Mouse (Mus musculus) liver, embryonic 16.5 days (tissue): ENCODE data around the gene Cpeb3. TPM values are rescaled to one million over a fixed set of nuclear protein-coding genes. Genes with fewer than 3 reads are reported as not detected.

ENCODE experiments used
- ATAC-seq: fragments of 200-750 bp; cut with Nextera tagmentation; 2 replicates; pipeline ENCODE4 v1.8.0; 2017; ENCODE audit warnings: low read depth, mild to moderate bottlenecking, moderate number of reproducible peaks, moderate library complexity
- H3K27ac ChIP-seq: fragments of 300-500 bp; sonication (generic); 2 replicates; pipeline ENCODE4 v1.5.1; 2014; ENCODE audit warnings: mild to moderate bottlenecking, low read length
- H3K27me3 ChIP-seq: fragments of 300-500 bp; sonication (generic); 2 replicates; pipeline ENCODE4 v1.6.1; 2014; ENCODE audit warnings: low read depth, low read length, mixed read lengths; ENCODE audit not compliant: control insufficient read depth, insufficient read depth
- H3K36me3 ChIP-seq: fragments of 300-500 bp; sonication (generic); 2 replicates; pipeline ENCODE4 v1.6.1; 2014; ENCODE audit warnings: mild to moderate bottlenecking; ENCODE audit not compliant: control insufficient read depth, insufficient read depth
- H3K4me1 ChIP-seq: fragments of 300-500 bp; sonication (generic); 2 replicates; pipeline ENCODE4 v1.6.1; 2014; ENCODE audit warnings: low read depth, low read length, mixed read lengths; ENCODE audit not compliant: control insufficient read depth
- H3K4me2 ChIP-seq: fragments of 300-500 bp; sonication (generic); 2 replicates; pipeline ENCODE4 v1.6.1; 2014; ENCODE audit warnings: low read depth, low read length, mixed read lengths
- H3K4me3 ChIP-seq: fragments of 300-500 bp; sonication (generic); 2 replicates; pipeline ENCODE4 v1.5.1; 2014; ENCODE audit warnings: low read depth, mild to moderate bottlenecking, low read length
- H3K9ac ChIP-seq: fragments of 300-500 bp; sonication (generic); 2 replicates; pipeline ENCODE4 v1.6.1; 2014; ENCODE audit warnings: low read depth, low read length
- H3K9me3 ChIP-seq: fragments of 300-500 bp; sonication (generic); replicated peaks from 2 replicates; pipeline ENCODE4 v1.6.1; 2016; ENCODE audit warnings: low read length; ENCODE audit not compliant: control insufficient read depth
- WGBS: fragments of 180-500 bp; shearing (Covaris S2); extraction: QIAGEN DNeasy Blood & Tissue Kit; methylation state at CpG from one replicate; pipeline ENCODE4 v1.1.7; 2014; ENCODE audit not compliant: insufficient replicate concordance; 5-methylcytosine and 5-hydroxymethylcytosine counted together
- polyA plus RNA-seq: library from polyadenylated mRNA; unstranded; fragments of >200 nt; fragmentation: Nextera tagmentation; extraction: Ambion mirVana; gene quantifications from 2 replicates; pipeline ENCODE4 v1.2.1, GENCODE M21; 2015

Cpeb3 gene
- polyA plus RNA-seq = 3.7 and 3.8 TPM in 2 replicates

- peak within 1 kb of the TSS; percentile 69 for H3K4me2 ChIP-seq
- peak within 1 kb of the TSS; percentile 91 for H3K27ac ChIP-seq
- no peaks in the 10 kb centered on the region for H3K9me3 ChIP-seq
- H3K27me3 ChIP-seq = no peaks in the 10 kb centered on the region
- H3K9ac ChIP-seq = peak within 1 kb of the TSS; percentile 96
- WGBS = 1% methylated on average over 15 of the region's 15 CpGs
- H3K4me1 ChIP-seq = peaks cover 33% of the 10 kb centered on the region
- ATAC-seq = no peak
- peak within 1 kb of the TSS; percentile 77 for H3K4me3 ChIP-seq
- H3K36me3 ChIP-seq = peaks cover 22% of the 10 kb centered on the region
Observed at GRCm38 (mm10) chr19:37208176-37208755, at the start of gene Cpeb3. Cpeb3 (minus strand) TSS chr19:37208601.

GRCm38 (mm10) chr19:37255321-37255720 is 46.9 kb upstream of the Cpeb3 start:
- Histone ChIP-seq H3K4me3 (no peak overlapping the region), H3K4me1 (no peaks in the 10 kb centered on the region; the same call in 1 of the 2 replicates), H3K36me3 (no peaks in the 10 kb centered on the region), H3K27me3 (no peaks in the 10 kb centered on the region), H3K9me3 (no peaks in the 10 kb centered on the region), H3K9ac (no peak overlapping the region), H3K4me2 (no peak overlapping the region), H3K27ac (no peak overlapping the region)
- WGBS = 74% methylated on average over 9 of the region's 9 CpGs
- no peak for ATAC-seq

GRCm38 (mm10) chr19:37252104-37252503 is 43.7 kb upstream of the Cpeb3 start:
- 57% methylated on average over 6 of the region's 6 CpGs for WGBS
- H3K36me3 ChIP-seq = no peaks in the 10 kb centered on the region
- peak; percentile 43; the same call in 1 of the 2 replicates for ATAC-seq
- no peaks in the 10 kb centered on the region for H3K9me3 ChIP-seq
- no peak overlapping the region for H3K9ac ChIP-seq
- H3K27me3 ChIP-seq = no peaks in the 10 kb centered on the region
- no peak overlapping the region for H3K27ac ChIP-seq
- H3K4me1 ChIP-seq = no peaks in the 10 kb centered on the region; the same call in 1 of the 2 replicates
- H3K4me3 ChIP-seq = no peak overlapping the region
- no peak overlapping the region for H3K4me2 ChIP-seq

GRCm38 (mm10) chr19:37248199-37248598 is 39.8 kb upstream of the Cpeb3 start:
- WGBS = 39% methylated on average over 3 of the region's 3 CpGs
- H3K4me1 ChIP-seq = peaks cover 3% of the 10 kb centered on the region; the same call in 1 of the 2 replicates
- no peak overlapping the region for H3K27ac ChIP-seq
- no peak overlapping the region for H3K4me3 ChIP-seq
- peaks cover 3% of the 10 kb centered on the region; the same call in 1 of the 2 replicates for H3K9me3 ChIP-seq
- no peak overlapping the region for H3K9ac ChIP-seq
- ATAC-seq = no peak
- H3K4me2 ChIP-seq = no peak overlapping the region
- H3K27me3 ChIP-seq = no peaks in the 10 kb centered on the region
- H3K36me3 ChIP-seq = no peaks in the 10 kb centered on the region

- WGBS = 23% methylated on average over 3 of the region's 3 CpGs
- Histone ChIP-seq H3K27ac (no peak overlapping the region), H3K9me3 (peaks cover 3% of the 10 kb centered on the region; the same call in 1 of the 2 replicates)
Observed at GRCm38 (mm10) chr19:37246859-37247258, 38.5 kb upstream of the Cpeb3 start.

GRCm38 (mm10) chr19:37242707-37243106 is 34.3 kb upstream of the Cpeb3 start:
- no peak for ATAC-seq
- H3K9me3 ChIP-seq = peaks cover 3% of the 10 kb centered on the region; the same call in 1 of the 2 replicates
- H3K4me3 ChIP-seq = no peak overlapping the region
- H3K27me3 ChIP-seq = no peaks in the 10 kb centered on the region
- H3K36me3 ChIP-seq = no peaks in the 10 kb centered on the region
- H3K27ac ChIP-seq = no peak overlapping the region
- H3K9ac ChIP-seq = no peak overlapping the region
- H3K4me2 ChIP-seq = no peak overlapping the region
- peaks cover 24% of the 10 kb centered on the region for H3K4me1 ChIP-seq
- 37% methylated on average over 2 of the region's 2 CpGs for WGBS

More at GRCm38 (mm10) chr19:37246859-37247258, 38.5 kb upstream of the Cpeb3 start:
- Histone ChIP-seq H3K4me1 (peaks cover 3% of the 10 kb centered on the region; the same call in 1 of the 2 replicates), H3K9ac (no peak overlapping the region), H3K4me2 (no peak overlapping the region), H3K27me3 (no peaks in the 10 kb centered on the region), H3K36me3 (no peaks in the 10 kb centered on the region), H3K4me3 (no peak overlapping the region)
- ATAC-seq = no peak

- H3K4me2 ChIP-seq = no peak overlapping the region
- H3K27me3 ChIP-seq = no peaks in the 10 kb centered on the region
- no peak for ATAC-seq
- H3K4me3 ChIP-seq = no peak overlapping the region
- no peak overlapping the region for H3K9ac ChIP-seq
- H3K36me3 ChIP-seq = no peaks in the 10 kb centered on the region
- H3K4me1 ChIP-seq = peaks cover 32% of the 10 kb centered on the region
- peaks cover 3% of the 10 kb centered on the region; the same call in 1 of the 2 replicates for H3K9me3 ChIP-seq
- 66% methylated on average over 5 of the region's 5 CpGs for WGBS
- H3K27ac ChIP-seq = no peak overlapping the region
Observed at GRCm38 (mm10) chr19:37241201-37241600, 32.8 kb upstream of the Cpeb3 start.

- H3K36me3 ChIP-seq = no peaks in the 10 kb centered on the region
- ATAC-seq = no peak
- peak overlapping the region; percentile 98 for H3K27ac ChIP-seq
- peaks cover under 1% of the 10 kb centered on the region for H3K27me3 ChIP-seq
- H3K9ac ChIP-seq = peak overlapping the region; percentile 58
- H3K4me3 ChIP-seq = no peak overlapping the region
- peaks cover 50% of the 10 kb centered on the region for H3K4me1 ChIP-seq
- peak overlapping the region; percentile 67 for H3K4me2 ChIP-seq
- 26% methylated on average over 4 of the region's 4 CpGs for WGBS
- H3K9me3 ChIP-seq = no peaks in the 10 kb centered on the region
Observed at GRCm38 (mm10) chr19:37239096-37239495, 30.7 kb upstream of the Cpeb3 start.

GRCm38 (mm10) chr19:37238651-37239050 is 30.2 kb upstream of the Cpeb3 start:
- Histone ChIP-seq H3K9ac (peak overlapping the region; percentile 58), H3K27me3 (peaks cover 3% of the 10 kb centered on the region), H3K4me2 (peak overlapping the region; percentile 67), H3K4me1 (peaks cover 54% of the 10 kb centered on the region), H3K27ac (peak overlapping the region; percentile 98), H3K4me3 (peak overlapping the region; percentile 20; the same call in 1 of the 2 replicates), H3K36me3 (no peaks in the 10 kb centered on the region), H3K9me3 (no peaks in the 10 kb centered on the region)
- peak; percentile 22 for ATAC-seq
- WGBS = 20% methylated on average over 7 of the region's 7 CpGs
